Mouse (Mus musculus) myocyte (in vitro differentiated cells): Measurements from ENCODE around the gene Daxx. TPM values are rescaled to one million over a fixed set of nuclear protein-coding genes. Genes with fewer than 3 reads are reported as not detected.
"Not testable (repeated sequence)": the region's sequence is repeated elsewhere in the genome, so short reads cannot be mapped to it uniquely, and the experiment has no call there.

Source experiments
- H3K27me3 ChIP-seq: one replicate; pipeline ENCODE4 v1.6.1; 2011; ENCODE audit not compliant: control insufficient read depth, insufficient read depth, insufficient read length
- H3K36me3 ChIP-seq: one replicate; pipeline ENCODE4 v1.6.1; 2011; ENCODE audit not compliant: control insufficient read depth, insufficient read depth
- H3K4me2 ChIP-seq: one replicate; pipeline ENCODE4 v1.6.1; 2011; ENCODE audit warnings: low read depth, control low read depth
- H3K4me3 ChIP-seq: one replicate; pipeline ENCODE4 v1.5.1; 2011; ENCODE audit warnings: mild to moderate bottlenecking, control low read depth, moderate library complexity
- H3K79me2 ChIP-seq: one replicate; pipeline ENCODE4 v1.6.1; 2011; ENCODE audit not compliant: control insufficient read depth, insufficient read depth
- H3ac ChIP-seq: one replicate; pipeline ENCODE4 v1.6.1; 2011; ENCODE audit not compliant: control insufficient read depth, insufficient read length
- CEBPB ChIP-seq: IDR thresholded peaks from 2 replicates; pipeline ENCODE4 v1.6.1; 2011; ENCODE audit warnings: mild to moderate bottlenecking, moderate library complexity; ENCODE audit not compliant: poor library complexity, insufficient read depth, severe bottlenecking
- E2F4 ChIP-seq: IDR thresholded peaks from one replicate; pipeline ENCODE4 v1.6.1; 2011; ENCODE audit warnings: mild to moderate bottlenecking, control low read depth, moderate library complexity; ENCODE audit not compliant: insufficient read depth
- MAX ChIP-seq: IDR thresholded peaks from one replicate; pipeline ENCODE4 v1.6.1; 2011; ENCODE audit warnings: low read depth, mild to moderate bottlenecking, control low read depth
- MYOD1 ChIP-seq, 3 experiments: IDR thresholded peaks; one replicate each; pipeline ENCODE4 v1.6.1; 2011; ENCODE audit warnings: control low read depth in 2 of 3, low read depth in 2 of 3, mild to moderate bottlenecking in 2 of 3, moderate library complexity in 1 of 3; ENCODE audit not compliant: insufficient read length in 2 of 3, control insufficient read depth in 1 of 3
- MYOG ChIP-seq, 3 experiments: IDR thresholded peaks; one replicate each; pipeline ENCODE4 v1.6.1; 2011; ENCODE audit warnings: control low read depth in 2 of 3, low read depth in 2 of 3, mild to moderate bottlenecking in 2 of 3; ENCODE audit not compliant: insufficient read length in 2 of 3, control insufficient read depth in 1 of 3, insufficient read depth in 1 of 3
- POLR2A ChIP-seq: IDR thresholded peaks from one replicate; pipeline ENCODE4 v1.6.1; 2011; ENCODE audit warnings: low read depth, mild to moderate bottlenecking, control low read depth, moderate library complexity; ENCODE audit not compliant: insufficient read length
- POLR2AphosphoS2 ChIP-seq: IDR thresholded peaks from one replicate; pipeline ENCODE4 v1.6.1; 2011; ENCODE audit warnings: low read depth, control low read depth; ENCODE audit not compliant: insufficient read length
- REST ChIP-seq: IDR thresholded peaks from one replicate; pipeline ENCODE4 v1.6.1; 2011; ENCODE audit warnings: mild to moderate bottlenecking, control low read depth, moderate library complexity; ENCODE audit not compliant: insufficient read depth, insufficient read length
- SRF ChIP-seq: IDR thresholded peaks from one replicate; pipeline ENCODE4 v1.6.1; 2011; ENCODE audit warnings: low read depth; ENCODE audit not compliant: control insufficient read depth, insufficient read length
- TCF12 ChIP-seq: IDR thresholded peaks from one replicate; pipeline ENCODE4 v1.6.1; 2011; ENCODE audit warnings: mild to moderate bottlenecking, control low read depth; ENCODE audit not compliant: poor library complexity, insufficient read depth, severe bottlenecking
- TCF3 ChIP-seq: IDR thresholded peaks from one replicate; pipeline ENCODE4 v1.6.1; 2011; ENCODE audit warnings: low read depth, control low read depth; ENCODE audit not compliant: insufficient read length
- USF1 ChIP-seq: IDR thresholded peaks from one replicate; pipeline ENCODE4 v1.6.1; 2011; ENCODE audit warnings: low read depth, mild to moderate bottlenecking, control low read depth, moderate library complexity
- polyA plus RNA-seq: library from polyadenylated mRNA; unstranded; fragments of >200 nt; fragmentation: generic; extraction: Trizol; gene quantifications from one replicate; pipeline ENCODE4 v1.2.1, GENCODE M21; 2012; ENCODE audit warnings: missing spikeins

The Daxx gene
- polyA plus RNA-seq, result 16.9 TPM

GRCm38 (mm10) chr17:33909077-33909868 is at the start of gene Daxx:
Gene Daxx (plus strand): TSS chr17:33909414.
- Histone ChIP-seq H3K79me2 (peaks cover 13% of the 10 kb centered on the region), H3K36me3 (peaks cover 11% of the 10 kb centered on the region), H3K4me3 (peak within 1 kb of the TSS; percentile 85), H3K27me3 (no peaks in the 10 kb centered on the region), H3K4me2 (peak within 1 kb of the TSS; percentile 98), H3ac (peak within 1 kb of the TSS; percentile 44)
- TF ChIP-seq SRF (no peak), POLR2A (peak; percentile 58), REST (no peak), POLR2AphosphoS2 (peak; percentile 34)

GRCm38 (mm10) chr17:33865330-33866030 is 43.7 kb upstream of the Daxx start:
- Histone ChIP-seq H3K4me2 (no peak overlapping the region), H3ac (no peak overlapping the region), H3K4me3 (no peak overlapping the region), H3K36me3 (no peaks in the 10 kb centered on the region), H3K79me2 (no peaks in the 10 kb centered on the region), H3K27me3 (no peaks in the 10 kb centered on the region)
- TF ChIP-seq USF1 (no peak), TCF12 (no peak), TCF3 (no peak), MYOD1 (IDR thresholded peaks at IDR 0.05; ENCODE audit: control insufficient read depth in 1 of 3, insufficient read length in 2 of 3, low read depth in 2 of 3) (no peak), POLR2A (no peak), MAX (no peak), REST (no peak), POLR2AphosphoS2 (no peak), CEBPB (no peak), E2F4 (no peak), MYOG (IDR thresholded peaks at IDR 0.05; ENCODE audit: control insufficient read depth in 1 of 3, insufficient read depth in 1 of 3, insufficient read length in 2 of 3, low read depth in 2 of 3) (no peak), SRF (no peak)

- H3K4me2 ChIP-seq, H3K4me3 ChIP-seq, H3K79me2 ChIP-seq, H3ac ChIP-seq, H3K27me3 ChIP-seq, H3K36me3 ChIP-seq: not testable (repeated sequence)
These were observed 35.7 kb upstream of the Daxx start, which contains the start of gene Gm7029 for GRCm38 (mm10) chr17:33873537-33873936. Gene Gm7029 (plus strand): TSS chr17:33873837.

- H3K79me2 ChIP-seq, result no peaks in the 10 kb centered on the region
- H3K4me3 ChIP-seq, result no peak overlapping the region
- TF ChIP-seq TCF12, result no peak
- TF ChIP-seq USF1, result no peak
- no peak for TF ChIP-seq MYOG (IDR thresholded peaks at IDR 0.05; ENCODE audit: control insufficient read depth in 1 of 3, insufficient read depth in 1 of 3, insufficient read length in 2 of 3, low read depth in 2 of 3)
- TF ChIP-seq TCF3, result no peak
- TF ChIP-seq POLR2AphosphoS2, result no peak
- no peak for TF ChIP-seq CEBPB
- H3K27me3 ChIP-seq, result no peaks in the 10 kb centered on the region
- no peak overlapping the region for H3ac ChIP-seq
- H3K4me2 ChIP-seq, result no peak overlapping the region
- H3K36me3 ChIP-seq, result no peaks in the 10 kb centered on the region
These were observed 34.8 kb upstream of the Daxx start for GRCm38 (mm10) chr17:33874411-33874810.

- H3ac ChIP-seq, H3K4me2 ChIP-seq, H3K27me3 ChIP-seq, H3K79me2 ChIP-seq, H3K36me3 ChIP-seq, H3K4me3 ChIP-seq: not testable (repeated sequence)
These were observed 33.4 kb upstream of the Daxx start for GRCm38 (mm10) chr17:33875797-33876196.

GRCm38 (mm10) chr17:33884320-33884719 is 24.9 kb upstream of the Daxx start:
- not testable (repeated sequence) for H3ac ChIP-seq, H3K4me2 ChIP-seq, H3K36me3 ChIP-seq, H3K4me3 ChIP-seq, H3K27me3 ChIP-seq
- peaks cover 22% of the 10 kb centered on the region for H3K79me2 ChIP-seq

GRCm38 (mm10) chr17:33887802-33888201 is 21.4 kb upstream of the Daxx start:
- Histone ChIP-seq H3K79me2 (peaks cover 27% of the 10 kb centered on the region), H3K4me2 (peak overlapping the region; percentile 79)
- H3K36me3 ChIP-seq, H3K27me3 ChIP-seq, H3K4me3 ChIP-seq, H3ac ChIP-seq: not testable (repeated sequence)

- H3K36me3 ChIP-seq, H3K4me3 ChIP-seq, H3K27me3 ChIP-seq, H3ac ChIP-seq: not testable (repeated sequence)
- peak overlapping the region; percentile 79 for H3K4me2 ChIP-seq
- peaks cover 27% of the 10 kb centered on the region for H3K79me2 ChIP-seq
These were observed 21.0 kb upstream of the Daxx start for GRCm38 (mm10) chr17:33888230-33888629.
